Mouse (Mus musculus): ENCODE measurements at regions not wholly inside any gene's neighbourhood (a gene's known extent, or its start where the extent isn't known, plus 50 kb on each side); places are given as distances from the start of the nearest gene placed in this dataset.
A peak's percentile ranks its signal among the peaks of the same experiment; 100 is the strongest.

DNA sequence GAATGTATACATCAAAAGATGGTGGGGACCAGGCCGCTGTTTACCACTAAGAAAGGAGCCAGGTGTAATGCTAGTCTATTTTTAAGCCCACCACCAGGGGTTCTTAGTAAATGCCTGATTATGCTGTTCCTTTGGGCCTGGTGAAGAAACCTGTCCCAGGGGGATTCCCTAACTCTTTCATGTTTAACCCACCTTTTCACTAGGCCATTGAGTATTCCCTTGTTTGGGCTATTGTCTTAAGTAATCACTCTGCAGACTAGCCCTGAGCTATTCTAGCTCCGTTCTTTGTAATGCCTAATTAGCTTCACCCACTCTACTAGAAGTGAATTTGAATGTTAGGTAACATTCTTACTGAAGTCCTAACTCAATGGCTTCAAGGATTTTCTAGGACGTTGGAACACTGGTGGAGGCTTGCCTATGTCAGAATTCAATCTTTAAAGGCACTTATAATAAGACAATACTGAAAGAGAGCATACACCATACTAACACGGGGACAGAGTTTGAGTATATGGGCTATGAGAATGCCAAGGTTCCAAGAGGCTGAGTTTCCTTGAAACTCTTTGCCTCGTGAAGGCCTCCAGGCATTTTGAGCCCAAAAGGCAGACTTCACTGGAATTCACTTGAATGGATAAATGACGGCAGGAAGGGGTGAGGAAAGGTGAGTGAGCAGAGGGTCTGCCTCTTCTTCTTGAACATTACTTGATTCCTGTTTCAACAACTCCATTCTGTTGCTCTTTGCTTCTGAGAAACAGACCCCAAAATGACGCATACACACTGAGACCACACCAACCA lies 312.7 kb upstream of the Irx4 start:
- DNase-seq (ENCODE audit: low read depth), result no peak

GRCm38 (mm10) chr13:72958616-72959518 lies 301.4 kb upstream of the Irx4 start:
- no peak for DNase-seq (ENCODE audit: low read depth)

- no peak for DNase-seq (ENCODE audit: low read depth)
Measured at GRCm38 (mm10) chr13:72961291-72961690, 299.0 kb upstream of the Irx4 start.

DNA sequence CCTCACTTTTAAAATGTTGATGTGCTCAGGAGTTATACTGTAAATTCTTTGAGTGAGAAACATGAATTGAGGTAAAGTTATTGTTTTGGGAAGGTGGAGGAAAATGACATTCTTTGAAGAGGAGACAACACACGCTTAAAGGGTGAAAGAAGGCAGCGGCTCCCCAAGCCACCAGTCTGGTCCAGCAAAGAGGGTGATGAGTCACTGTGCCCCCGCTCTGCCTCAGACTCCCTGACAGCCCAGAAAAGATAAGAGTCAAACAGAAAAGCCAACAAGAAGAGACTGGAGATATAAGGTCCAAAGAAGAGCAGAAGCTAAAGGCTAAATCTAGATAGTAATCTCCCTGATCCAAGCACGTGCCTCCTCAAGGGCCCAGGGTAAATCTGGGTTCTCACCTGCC lies 288.1 kb upstream of the Irx4 start:
- DNase-seq (ENCODE audit: low read depth), result no peak

GRCm38 (mm10) chr13:72972894-72973293 lies 287.4 kb upstream of the Irx4 start:
- DNase-seq (ENCODE audit: low read depth), result no peak

DNA sequence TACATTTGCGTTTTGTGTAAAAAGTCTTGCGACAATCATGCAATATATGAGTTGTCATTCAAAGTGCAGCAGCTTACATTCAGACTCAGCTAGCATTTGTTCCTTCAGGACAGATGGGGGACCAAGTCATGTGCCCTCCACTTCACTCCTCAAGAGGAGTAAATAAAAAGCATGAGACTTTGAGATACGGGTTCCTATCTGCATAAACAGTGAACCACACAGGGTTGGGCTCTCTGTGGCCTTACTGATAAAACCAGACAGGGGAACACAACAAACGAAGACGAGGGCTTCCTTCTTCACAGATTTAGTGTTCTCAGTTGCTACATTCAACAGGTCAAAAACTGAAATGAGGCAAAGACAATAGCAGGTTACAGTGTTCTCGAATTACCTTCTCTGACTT lies 283.1 kb upstream of the Irx4 start:
- DNase-seq (ENCODE audit: low read depth), result no peak

GRCm38 (mm10) chr13:72977971-72978370 lies 282.3 kb upstream of the Irx4 start:
- DNase-seq (ENCODE audit: low read depth), result no peak

- DNase-seq (ENCODE audit: low read depth), result no peak
Measured at GRCm38 (mm10) chr13:72978966-72979365, 281.3 kb upstream of the Irx4 start.

GRCm38 (mm10) chr13:72992589-72993409 lies 267.5 kb upstream of the Irx4 start:
- DNase-seq (ENCODE audit: low read depth), result no peak

- DNase-seq (ENCODE audit: low read depth), result no peak
Measured at GRCm38 (mm10) chr13:72993410-72993858, 266.8 kb upstream of the Irx4 start.

DNA sequence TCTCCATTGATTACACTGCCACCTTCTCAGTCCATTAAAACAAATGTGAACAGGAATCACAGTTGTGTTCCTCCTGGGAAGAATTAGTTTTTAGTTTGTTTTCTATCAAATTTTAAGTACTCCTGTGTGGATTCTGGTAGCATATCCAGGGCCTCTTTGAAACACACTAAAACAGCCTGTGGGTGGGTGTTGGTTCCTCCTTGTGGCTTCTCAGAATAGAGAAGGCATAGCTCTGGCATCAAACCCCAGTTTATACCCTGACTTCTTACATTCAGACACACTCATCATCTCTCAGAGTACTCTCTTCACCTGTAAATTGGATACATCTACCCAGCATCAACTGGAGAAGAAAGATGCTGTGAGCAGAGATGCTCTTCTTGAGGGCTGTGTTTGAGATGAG lies 265.7 kb upstream of the Irx4 start:
- DNase-seq (ENCODE audit: low read depth), result no peak

GRCm38 (mm10) chr13:73008856-73009546 lies 251.3 kb upstream of the Irx4 start:
- no peak for DNase-seq (ENCODE audit: low read depth)

DNA sequence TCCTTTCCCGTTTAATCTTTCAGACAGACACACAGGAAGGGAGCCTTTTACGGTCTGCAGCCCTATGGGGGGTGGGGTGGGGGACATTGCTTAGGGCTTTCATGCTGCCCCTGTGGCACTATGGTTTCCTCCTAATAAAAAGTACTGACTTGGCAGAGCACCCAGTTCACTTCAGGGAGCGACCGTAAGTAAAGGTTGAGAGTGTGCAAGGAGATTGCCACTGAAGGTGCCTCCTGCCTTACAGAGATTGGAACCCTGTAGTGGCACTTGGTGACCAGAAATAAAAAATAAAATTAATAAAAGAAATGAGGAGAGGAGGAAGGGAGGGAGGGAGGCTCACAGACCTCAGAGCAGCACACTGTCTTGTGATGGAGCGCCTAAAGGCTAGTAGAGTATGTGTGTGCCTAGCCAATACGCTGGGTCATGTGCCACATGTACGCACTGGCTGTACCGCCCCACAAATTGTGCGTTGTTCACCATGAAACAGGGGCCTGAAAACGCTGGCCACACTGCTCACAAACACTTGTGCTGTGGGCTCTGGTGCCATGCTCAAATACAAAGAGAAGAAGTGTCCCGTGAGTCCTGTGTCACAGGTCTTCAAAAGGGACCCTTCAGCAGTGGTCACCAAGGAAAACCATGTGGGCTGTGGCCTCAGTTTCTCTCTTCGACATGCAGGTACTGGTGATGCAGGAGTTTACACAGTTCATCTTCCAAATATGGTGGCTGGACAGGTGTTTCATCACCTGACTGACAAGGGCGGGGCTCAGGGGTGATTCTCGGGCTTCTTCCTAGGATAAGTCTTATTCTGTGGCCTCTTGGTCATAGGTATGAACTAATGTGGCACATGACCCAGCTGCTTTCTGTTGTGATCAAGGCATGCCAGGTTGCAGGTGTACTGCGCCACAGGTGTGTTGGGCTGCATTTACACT lies 250.5 kb upstream of the Irx4 start:
- no peak for DNase-seq (ENCODE audit: low read depth)

DNA sequence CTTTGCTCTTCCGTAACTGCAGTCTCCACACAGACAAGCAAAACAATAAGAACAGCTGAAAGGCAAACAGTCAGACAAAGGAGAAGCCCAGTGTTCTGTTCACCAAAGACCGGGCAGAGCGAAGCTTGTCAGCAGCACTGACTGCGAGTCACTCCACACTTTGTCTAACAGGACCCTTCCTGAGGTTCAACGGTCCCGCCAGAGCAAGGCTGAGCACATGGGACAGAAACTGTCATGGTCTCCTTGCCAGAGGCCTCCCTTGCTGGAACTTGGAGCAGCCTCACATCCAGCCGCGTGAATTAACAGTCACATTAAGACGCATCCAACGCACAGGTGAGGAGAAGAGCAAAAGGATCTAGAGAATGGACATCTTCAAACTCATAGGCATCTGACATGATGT lies 241.1 kb upstream of the Irx4 start:
- DNase-seq (ENCODE audit: low read depth), result no peak

GRCm38 (mm10) chr13:73031217-73031616 lies 229.1 kb upstream of the Irx4 start:
- no peak for DNase-seq (ENCODE audit: low read depth)

GRCm38 (mm10) chr13:73033055-73033454 lies 227.2 kb upstream of the Irx4 start:
- DNase-seq (ENCODE audit: low read depth), result peak; percentile 4

DNA sequence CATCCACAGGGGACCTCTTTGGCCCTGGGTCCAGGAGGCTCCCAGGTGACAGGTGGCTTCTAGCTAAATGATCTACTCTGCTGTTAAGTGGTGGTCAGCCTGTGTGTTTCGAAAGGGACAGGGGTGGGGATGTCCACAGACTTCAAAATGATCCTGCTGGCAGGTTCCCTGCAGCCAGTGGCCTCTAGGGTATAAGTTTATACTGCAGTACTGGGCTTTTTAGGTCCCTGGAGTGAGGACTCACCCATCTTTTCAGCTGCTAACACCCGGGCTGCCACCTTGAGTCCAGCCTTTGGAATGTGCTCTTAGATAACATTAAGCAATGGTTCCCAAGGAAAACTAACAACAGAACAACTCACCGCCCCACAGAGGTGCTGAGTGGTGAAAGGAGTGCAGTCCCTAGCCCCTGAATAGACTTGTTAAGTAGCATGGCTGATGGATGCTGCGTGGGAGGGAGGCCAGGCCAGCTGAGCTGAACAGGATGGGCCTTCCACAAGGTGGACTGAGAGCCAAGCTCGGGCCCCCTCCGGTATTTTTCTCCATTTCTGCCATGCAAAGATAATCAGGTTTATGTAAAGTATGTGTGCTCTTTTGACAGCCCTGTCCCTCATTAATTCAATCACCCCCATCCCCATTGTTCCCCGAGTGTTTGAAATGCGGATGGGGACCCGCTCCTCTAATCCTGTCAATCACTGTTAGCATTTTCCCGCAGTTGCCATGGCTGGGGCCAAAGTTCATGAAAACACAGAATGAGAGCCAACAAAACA lies 226.0 kb upstream of the Irx4 start:
- no peak for DNase-seq (ENCODE audit: low read depth)

GRCm38 (mm10) chr13:73034886-73035285 lies 225.4 kb upstream of the Irx4 start:
- DNase-seq (ENCODE audit: low read depth), result no peak

DNA sequence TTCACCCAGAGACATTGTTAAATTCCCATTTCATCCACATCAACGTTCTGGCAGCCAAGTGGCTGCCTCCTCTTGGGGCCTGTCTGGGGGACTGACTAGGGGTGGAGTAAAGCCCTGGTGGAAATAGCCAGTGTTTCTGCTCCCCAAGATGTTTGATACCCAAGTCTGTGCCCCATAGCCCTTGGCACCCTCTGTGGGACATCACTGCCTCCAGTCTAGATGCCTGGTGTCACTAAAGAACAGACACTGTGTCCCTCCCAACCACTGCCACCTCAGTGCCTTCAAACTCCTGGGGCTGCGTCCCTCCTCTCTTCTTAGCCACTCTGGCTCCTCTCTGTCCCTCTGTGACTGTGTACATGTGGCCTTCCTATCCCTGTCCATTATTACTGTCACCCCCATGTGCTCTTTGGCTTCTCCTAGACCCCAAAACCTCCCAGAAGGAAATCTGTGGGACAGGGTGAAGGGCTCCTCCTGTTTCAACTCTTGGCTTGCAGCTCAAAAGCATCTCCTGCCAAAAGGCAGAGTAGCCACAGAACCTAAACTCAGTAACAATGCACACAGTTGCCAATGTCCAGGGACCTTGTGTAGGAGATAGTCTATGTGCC lies 224.8 kb upstream of the Irx4 start:
- no peak for DNase-seq (ENCODE audit: low read depth)

All from fibroblast of lung, adult 2 months (primary cell).